Mouse (Mus musculus): Measurements from ENCODE around the gene Myo3b. TPM values are rescaled to one million over a fixed set of nuclear protein-coding genes. Genes with fewer than 3 reads are reported as not detected.

Gene Myo3b
- total RNA-seq, 2 experiments from 2014 or later: 0.61 to 0.72 TPM

- no peak overlapping the region for H3K27ac ChIP-seq
- intact Hi-C loops (cut with DNase I): no loop called here
- TF ChIP-seq CTCF (IDR thresholded peaks at IDR 0.05): no peak
- no peak overlapping the region for H3K4me3 ChIP-seq
- DNase-seq (ENCODE audit: extremely low spot score in 1 of 2, low spot score in 2 of 2): no peak
Measured at GRCm38 (mm10) chr2:70322767-70323166, 283.8 kb downstream of the Myo3b start.

- Histone ChIP-seq H3K4me3 (no peak overlapping the region), H3K27ac (no peak overlapping the region)
- intact Hi-C loops (cut with DNase I): no loop called here
- no peak for TF ChIP-seq CTCF (IDR thresholded peaks at IDR 0.05)
- no peak for DNase-seq (ENCODE audit: extremely low spot score in 1 of 2, low spot score in 2 of 2)
Measured at GRCm38 (mm10) chr2:70327602-70328001, 288.7 kb downstream of the Myo3b start.

GRCm38 (mm10) chr2:70332905-70333304 lies 294.0 kb downstream of the Myo3b start:
- no peak overlapping the region for H3K27ac ChIP-seq
- DNase-seq (ENCODE audit: extremely low spot score in 1 of 2, low spot score in 2 of 2): no peak
- intact Hi-C loops (cut with DNase I): no loop called here
- TF ChIP-seq CTCF (IDR thresholded peaks at IDR 0.05): no peak
- H3K4me3 ChIP-seq: no peak overlapping the region

GRCm38 (mm10) chr2:70333553-70333952 lies 294.6 kb downstream of the Myo3b start:
- intact Hi-C loops (cut with DNase I): no loop called here

GRCm38 (mm10) chr2:70336551-70336950 lies 297.6 kb downstream of the Myo3b start:
- DNase-seq (ENCODE audit: extremely low spot score in 1 of 2, low spot score in 2 of 2): no peak
- intact Hi-C loops (cut with DNase I): no loop called here

More at GRCm38 (mm10) chr2:70333553-70333952, 294.6 kb downstream of the Myo3b start:
- no peak for TF ChIP-seq CTCF (IDR thresholded peaks at IDR 0.05)
- DNase-seq (ENCODE audit: extremely low spot score in 1 of 2, low spot score in 2 of 2): no peak
- H3K27ac ChIP-seq: no peak overlapping the region
- no peak overlapping the region for H3K4me3 ChIP-seq

GRCm38 (mm10) chr2:70337208-70337611 lies 298.3 kb downstream of the Myo3b start:
- Histone ChIP-seq H3K27ac (no peak overlapping the region), H3K4me3 (no peak overlapping the region)
- DNase-seq (ENCODE audit: extremely low spot score in 1 of 2, low spot score in 2 of 2): no peak
- TF ChIP-seq CTCF (IDR thresholded peaks at IDR 0.05): no peak
- intact Hi-C loops (cut with DNase I): no loop called here

More at GRCm38 (mm10) chr2:70336551-70336950, 297.6 kb downstream of the Myo3b start:
- Histone ChIP-seq H3K27ac (no peak overlapping the region), H3K4me3 (no peak overlapping the region)
- TF ChIP-seq CTCF (IDR thresholded peaks at IDR 0.05): no peak

- Histone ChIP-seq H3K27ac (no peak overlapping the region), H3K4me3 (no peak overlapping the region)
- DNase-seq (ENCODE audit: extremely low spot score in 1 of 2, low spot score in 2 of 2): no peak
- intact Hi-C loops (cut with DNase I): no loop called here
- TF ChIP-seq CTCF (IDR thresholded peaks at IDR 0.05): no peak
Measured at GRCm38 (mm10) chr2:70337869-70338268, 298.9 kb downstream of the Myo3b start.

GRCm38 (mm10) chr2:70339061-70339460 lies 300.1 kb downstream of the Myo3b start:
- no peak for DNase-seq (ENCODE audit: extremely low spot score in 1 of 2, low spot score in 2 of 2)
- TF ChIP-seq CTCF (IDR thresholded peaks at IDR 0.05): no peak
- H3K4me3 ChIP-seq: no peak overlapping the region
- intact Hi-C loops (cut with DNase I): no loop called here
- H3K27ac ChIP-seq: no peak overlapping the region

GRCm38 (mm10) chr2:70339501-70339900 lies 300.6 kb downstream of the Myo3b start:
- no peak for DNase-seq (ENCODE audit: extremely low spot score in 1 of 2, low spot score in 2 of 2)
- intact Hi-C loops (cut with DNase I): no loop called here
- no peak overlapping the region for H3K27ac ChIP-seq
- no peak for TF ChIP-seq CTCF (IDR thresholded peaks at IDR 0.05)
- H3K4me3 ChIP-seq: no peak overlapping the region

GRCm38 (mm10) chr2:70340224-70340623 lies 301.3 kb downstream of the Myo3b start:
- intact Hi-C loops (cut with DNase I): no loop called here
- Histone ChIP-seq H3K27ac (no peak overlapping the region), H3K4me3 (no peak overlapping the region)
- no peak for TF ChIP-seq CTCF (IDR thresholded peaks at IDR 0.05)
- DNase-seq (ENCODE audit: extremely low spot score in 1 of 2, low spot score in 2 of 2): no peak

- Histone ChIP-seq H3K4me3 (no peak overlapping the region), H3K27ac (no peak overlapping the region)
- DNase-seq (ENCODE audit: extremely low spot score in 1 of 2, low spot score in 2 of 2): no peak
- intact Hi-C loops (cut with DNase I): no loop called here
- TF ChIP-seq CTCF (IDR thresholded peaks at IDR 0.05): no peak
Measured at GRCm38 (mm10) chr2:70345126-70345525, 306.2 kb downstream of the Myo3b start.

GRCm38 (mm10) chr2:70347511-70347910 lies 308.6 kb downstream of the Myo3b start:
- no peak for DNase-seq (ENCODE audit: extremely low spot score in 1 of 2, low spot score in 2 of 2)
- Histone ChIP-seq H3K4me3 (no peak overlapping the region), H3K27ac (no peak overlapping the region)
- no peak for TF ChIP-seq CTCF (IDR thresholded peaks at IDR 0.05)
- intact Hi-C loops (cut with DNase I): no loop called here

- intact Hi-C loops (cut with DNase I): no loop called here
- DNase-seq (ENCODE audit: extremely low spot score in 1 of 2, low spot score in 2 of 2): no peak
- H3K27ac ChIP-seq: no peak overlapping the region
- no peak for TF ChIP-seq CTCF (IDR thresholded peaks at IDR 0.05)
- H3K4me3 ChIP-seq: no peak overlapping the region
Measured at GRCm38 (mm10) chr2:70348793-70349553, 310.0 kb downstream of the Myo3b start.
